Mouse (Mus musculus) cerebellum, adult 18-20 months (tissue): ENCODE data around the gene Rpl37a.

Source experiments
- DNase-seq, 2 experiments: peaks; one replicate each; pipeline ENCODE4 v3.0.0; 2021

Gene Rpl37a

DNA sequence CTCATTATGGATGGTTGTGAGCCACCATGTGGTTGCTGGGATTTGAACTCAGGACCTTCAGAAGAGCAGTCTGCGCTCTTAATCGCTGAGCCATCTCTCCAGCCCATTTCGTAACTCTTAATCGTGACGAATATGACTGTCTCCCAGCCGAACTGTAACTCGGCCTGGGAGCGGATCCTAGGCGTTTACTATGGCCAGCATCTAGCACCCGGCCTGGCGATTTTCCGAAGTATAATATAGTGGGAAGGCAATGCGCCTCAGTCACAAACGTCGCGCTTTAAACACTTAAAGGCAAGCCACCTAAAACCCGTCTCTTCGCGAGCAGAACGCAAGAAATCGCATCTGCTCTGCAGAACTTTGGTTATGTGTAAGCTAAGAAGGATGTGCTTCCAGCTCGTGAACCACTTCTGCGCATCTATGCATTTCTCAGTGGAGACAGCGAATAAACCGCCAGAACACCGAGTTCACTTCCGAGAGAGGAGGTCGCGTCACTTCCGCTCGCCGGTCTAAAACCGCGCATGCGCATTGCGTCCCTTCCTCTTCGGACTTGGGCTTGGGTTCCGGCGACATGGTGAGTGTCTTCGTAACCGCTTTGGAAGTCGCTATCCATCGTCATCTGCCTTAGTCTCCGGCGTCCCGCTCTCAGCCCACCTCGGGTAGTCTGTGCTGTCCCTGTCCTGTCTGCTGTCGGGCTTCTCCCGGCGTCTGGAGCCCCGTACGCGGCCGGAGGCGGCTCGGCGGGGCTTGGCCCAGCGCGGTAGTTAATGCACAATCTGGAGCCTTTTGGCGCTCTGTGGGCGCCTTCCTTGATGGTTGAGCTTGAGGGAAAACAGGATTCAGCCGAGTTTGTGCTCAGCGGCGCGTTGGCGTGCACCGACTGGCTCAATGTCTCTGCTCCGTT is at the start of gene Rpl37a:
Rpl37a (plus strand) TSS at position 538 of the 901 bp plus-strand sequence.
- DNase-seq, result peak; percentile 96

DNA sequence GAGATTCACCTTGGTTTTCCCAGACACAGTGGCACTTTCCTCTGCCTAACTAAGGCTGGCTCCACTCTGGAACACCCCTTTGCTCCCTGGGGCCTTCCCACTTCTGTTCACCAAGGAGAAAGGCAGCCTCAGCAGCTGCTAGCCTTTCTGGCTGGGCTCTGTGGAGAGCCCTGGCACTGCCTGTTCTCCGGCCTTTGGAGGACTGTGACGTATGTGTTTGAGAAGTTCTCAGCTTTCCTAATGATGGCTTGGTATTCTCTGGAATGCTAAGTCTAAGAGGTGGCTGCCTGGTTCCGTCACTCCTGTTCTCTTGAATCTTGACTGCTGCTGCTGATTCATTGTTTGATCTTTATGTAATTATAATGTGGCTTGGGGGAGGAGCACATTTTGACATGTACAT is 38.0 kb upstream of the Rpl37a start:
- no peak for DNase-seq

DNA sequence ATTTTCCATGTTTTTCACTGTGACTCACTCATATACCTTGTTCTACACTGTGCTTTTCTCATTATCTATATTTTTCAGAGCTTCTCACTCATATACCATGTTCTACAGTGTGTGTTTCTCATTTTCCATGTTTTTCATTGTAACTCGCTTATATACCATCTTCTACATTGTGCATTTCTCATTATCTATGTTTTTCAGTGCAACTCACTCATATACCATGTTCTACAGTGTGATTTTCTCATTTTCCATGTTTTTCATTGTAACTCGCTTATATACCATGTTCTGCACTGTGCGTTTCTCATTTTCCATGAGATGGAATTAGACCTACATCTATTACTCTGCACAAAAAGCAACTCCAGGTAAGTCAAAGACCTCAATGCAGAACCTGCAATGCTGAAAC is 14.8 kb upstream of the Rpl37a start:
- no peak for DNase-seq

DNA sequence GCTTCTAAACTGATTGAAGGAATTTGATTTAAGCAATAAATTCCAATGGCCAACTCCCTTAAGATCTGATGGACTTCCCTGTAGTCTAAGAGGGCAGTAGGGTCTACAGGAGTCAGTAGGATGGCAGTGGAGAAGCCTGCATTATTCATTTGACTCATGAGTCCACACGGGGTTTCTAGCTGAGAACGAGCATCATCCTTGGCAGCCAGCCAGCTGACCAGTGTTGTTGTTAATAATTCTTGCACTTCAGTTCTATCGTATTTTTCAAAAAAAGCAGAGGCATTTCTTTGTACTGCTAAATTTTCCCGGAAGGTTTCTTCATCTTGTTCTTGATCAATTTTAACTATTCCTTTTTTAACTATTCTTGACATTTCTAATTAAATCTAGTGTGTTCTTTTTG is 12.4 kb upstream of the Rpl37a start:
- DNase-seq, result no peak

DNA sequence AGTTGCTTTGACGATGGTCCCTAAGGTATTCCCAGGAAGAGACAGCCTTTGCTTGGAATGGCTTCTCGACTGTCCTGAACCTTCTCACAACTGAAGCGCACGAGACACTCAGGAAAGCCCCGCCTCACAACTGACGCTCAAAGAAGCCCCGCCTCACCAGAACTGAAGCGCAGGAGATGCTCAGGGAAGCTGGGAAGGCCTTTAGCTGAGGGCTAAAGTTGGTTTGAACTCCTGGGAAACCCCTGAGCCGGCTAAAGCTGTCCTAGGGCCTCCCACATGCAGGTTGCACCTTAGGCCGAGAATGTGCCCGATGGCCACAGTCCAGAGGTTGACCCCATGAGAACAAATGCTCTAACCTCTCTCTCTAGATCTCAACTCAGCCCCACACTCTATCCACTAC is 10.6 kb upstream of the Rpl37a start, which contains the start of gene Ankar:
Ankar (minus strand) TSS at position 101 of the 400 bp plus-strand sequence.
- DNase-seq, result no peak

DNA sequence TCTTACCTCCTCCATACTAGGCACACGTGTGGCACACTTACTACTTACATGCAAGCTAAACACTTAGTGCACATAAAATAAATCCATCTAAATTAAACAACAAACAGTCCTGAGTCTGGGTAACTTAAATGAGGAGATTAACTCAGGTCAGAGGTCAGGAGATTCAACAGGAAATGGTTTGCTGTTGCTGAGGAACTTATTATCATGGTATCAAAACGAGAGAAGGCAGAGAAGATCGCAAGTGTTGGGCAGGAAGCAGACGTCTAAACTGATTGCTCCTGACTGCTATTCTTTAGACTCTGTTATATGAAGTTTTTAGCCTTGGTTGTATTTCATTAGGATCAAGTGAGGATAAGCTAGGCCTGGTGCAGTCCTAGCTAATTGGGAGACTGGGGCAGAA is 3.6 kb upstream of the Rpl37a start:
- no peak for DNase-seq

DNA sequence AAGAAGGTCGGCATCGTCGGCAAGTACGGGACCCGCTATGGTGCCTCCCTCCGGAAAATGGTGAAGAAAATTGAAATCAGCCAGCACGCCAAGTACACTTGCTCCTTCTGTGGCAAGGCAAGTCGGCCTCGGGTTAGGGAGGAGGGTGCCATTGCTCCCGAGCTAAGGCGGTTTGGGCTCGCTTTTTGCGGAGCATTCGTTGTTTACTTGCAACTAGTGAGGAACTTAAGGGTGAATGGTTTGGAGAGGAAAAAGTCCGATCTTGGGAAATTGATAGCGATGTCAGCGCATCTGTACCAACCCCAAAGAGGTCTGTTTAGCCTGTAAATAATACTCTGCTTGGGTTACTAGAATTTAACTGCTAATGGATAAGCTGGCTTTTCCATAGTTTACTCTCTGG is 594 bp downstream of the Rpl37a start:
- no peak for DNase-seq

DNA sequence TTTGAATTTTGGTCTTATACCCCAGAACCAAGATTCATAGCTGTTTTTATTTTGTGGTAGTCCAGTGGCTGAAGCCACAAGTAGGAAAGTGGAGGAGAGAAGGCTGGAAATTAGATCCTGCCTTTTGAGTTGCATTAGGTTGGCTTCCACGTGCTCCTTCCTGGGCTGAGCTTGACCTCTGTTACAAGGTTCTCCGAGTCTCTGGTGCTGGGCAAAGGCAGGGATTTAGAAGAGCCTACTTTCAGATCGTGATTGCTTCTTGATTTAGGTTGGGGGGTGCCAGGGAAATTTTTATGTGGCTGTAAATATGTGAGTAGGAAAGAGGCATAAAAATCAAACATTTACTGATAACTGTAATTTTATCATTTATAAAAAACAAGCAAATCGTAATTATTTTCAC is 3.5 kb downstream of the Rpl37a start:
- DNase-seq, result no peak

DNA sequence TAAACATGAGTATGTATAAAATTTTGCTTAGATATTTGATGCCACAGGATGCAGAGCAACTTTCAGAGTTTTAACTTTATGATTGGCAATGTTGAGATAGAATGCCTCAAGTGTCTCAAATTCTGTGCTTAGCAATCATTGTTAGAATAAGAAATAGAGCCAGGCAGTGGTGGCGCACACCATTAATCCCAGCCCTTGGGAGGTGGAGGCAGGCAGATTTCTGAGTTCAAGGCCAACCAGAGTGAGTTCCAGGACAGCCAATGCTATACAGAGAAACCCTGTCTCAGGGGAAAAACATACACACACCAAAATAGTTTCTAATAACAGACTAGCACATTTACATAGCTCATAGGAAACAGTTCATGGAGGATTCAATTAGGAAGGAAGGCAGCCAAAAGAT is 4.0 kb downstream of the Rpl37a start:
- DNase-seq, result no peak

DNA sequence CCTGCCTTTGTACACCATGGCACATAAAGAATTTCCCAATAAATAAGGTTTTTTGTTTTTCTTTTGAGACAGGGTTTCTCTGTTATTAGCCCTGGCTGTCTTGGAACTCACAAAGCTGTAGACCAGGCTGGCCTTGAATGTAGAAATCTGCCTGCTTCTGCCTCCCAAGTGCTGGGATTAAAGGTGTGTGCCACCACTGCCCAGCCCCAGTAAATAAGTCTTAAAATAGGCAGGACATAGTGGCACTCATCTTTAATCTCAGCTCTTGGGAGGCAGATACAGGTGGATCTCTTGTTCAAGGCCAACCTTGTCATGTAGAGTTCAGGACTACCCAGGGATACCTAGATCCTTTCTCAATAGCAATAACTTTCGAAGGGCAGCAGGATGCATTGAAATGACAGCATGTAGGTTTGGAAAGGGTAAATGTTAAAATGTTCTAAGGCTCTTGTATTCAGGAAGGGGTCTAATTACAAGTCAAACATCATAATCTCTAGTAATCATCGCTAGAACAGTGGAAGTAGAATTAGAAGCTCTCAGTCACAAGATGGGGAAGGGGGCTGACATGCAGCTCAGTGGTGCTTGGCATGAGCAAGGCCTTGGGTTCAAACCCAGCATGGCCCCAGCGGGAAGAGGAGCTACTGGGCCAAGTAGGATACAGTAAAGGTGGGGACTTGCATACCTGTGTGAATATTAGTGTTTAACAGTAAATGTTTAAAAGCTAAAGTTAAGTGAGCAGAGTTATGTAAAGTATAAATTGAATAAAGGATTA is 4.7 kb downstream of the Rpl37a start:
- no peak for DNase-seq

DNA sequence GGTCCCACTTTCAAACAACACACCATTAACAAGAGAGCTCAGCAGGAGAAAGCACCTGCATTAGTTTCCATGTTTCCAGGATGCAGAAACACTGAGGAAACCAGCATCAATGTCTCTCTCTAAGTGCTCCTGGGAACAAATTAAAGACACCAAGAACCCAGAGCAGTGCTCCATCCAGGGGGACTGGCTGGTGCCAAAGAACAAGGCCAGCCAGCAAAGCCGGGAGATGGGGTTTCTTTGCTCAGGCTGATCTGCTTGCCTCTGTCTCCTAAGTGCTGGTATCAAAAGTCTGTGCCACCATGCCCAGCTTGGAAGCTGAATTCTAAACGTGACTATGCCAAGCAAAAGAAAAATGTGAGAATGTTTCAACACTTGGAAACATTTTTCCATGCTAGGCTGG is 5.3 kb downstream of the Rpl37a start:
- no peak for DNase-seq

DNA sequence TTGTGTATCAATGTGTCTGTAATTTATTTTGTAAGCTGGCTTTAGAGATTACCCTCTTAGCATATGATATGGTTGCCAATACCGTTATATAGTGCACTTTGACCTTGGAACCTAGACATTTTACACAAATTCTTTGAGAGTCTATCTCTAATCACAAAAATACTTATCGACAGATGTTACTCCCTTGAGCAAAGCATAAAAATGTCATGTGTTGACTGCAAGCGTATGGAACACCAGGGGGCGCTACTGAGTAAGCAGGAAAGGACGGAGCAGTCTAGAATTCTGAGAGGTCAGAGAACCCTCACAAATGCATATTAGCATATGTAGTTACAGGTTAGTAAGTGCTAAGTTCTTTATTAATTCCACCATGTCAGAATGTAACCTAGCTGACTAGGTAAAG is 5.8 kb downstream of the Rpl37a start:
- DNase-seq, result peak; percentile 76 to 81

DNA sequence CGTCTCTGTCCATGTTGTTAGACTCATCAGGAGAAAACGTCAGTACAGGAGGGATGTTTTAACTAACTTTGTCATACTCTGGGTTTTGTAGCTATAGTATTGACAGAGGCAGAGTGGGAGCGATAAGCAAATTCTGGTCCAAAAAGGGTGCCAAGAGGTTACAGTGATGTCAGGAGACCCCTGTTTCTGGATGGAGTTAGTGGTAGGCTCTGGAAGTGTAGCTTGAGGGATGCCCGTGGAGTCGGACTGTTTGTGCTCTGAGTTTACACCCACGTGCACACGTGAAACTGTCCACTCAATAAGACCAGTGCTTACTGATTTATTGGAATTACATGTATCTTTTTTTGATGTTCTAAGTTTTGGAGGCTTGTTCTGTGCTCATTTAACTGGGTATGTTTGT is 6.5 kb downstream of the Rpl37a start:
- no peak for DNase-seq

DNA sequence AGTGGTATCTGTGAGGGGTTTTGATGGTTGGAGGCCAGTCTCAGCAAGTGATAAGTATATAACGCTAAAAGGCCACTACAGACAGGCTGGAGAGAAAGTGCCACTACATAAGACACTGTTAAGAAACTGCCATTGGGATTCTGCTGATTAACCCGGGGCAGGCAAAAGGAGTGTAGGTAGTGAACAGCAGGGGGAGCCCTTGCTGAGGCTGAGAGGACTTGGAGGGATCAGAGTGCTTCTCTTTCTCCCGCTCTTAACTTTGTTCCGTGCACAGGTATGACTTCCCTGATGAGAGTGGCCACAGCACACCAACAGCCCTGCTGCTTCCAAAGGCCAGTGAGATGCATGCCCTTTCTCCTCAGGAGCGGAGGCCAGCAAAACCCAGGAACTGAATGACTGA is 7.8 kb downstream of the Rpl37a start:
- DNase-seq, result peak; percentile 68 to 70

DNA sequence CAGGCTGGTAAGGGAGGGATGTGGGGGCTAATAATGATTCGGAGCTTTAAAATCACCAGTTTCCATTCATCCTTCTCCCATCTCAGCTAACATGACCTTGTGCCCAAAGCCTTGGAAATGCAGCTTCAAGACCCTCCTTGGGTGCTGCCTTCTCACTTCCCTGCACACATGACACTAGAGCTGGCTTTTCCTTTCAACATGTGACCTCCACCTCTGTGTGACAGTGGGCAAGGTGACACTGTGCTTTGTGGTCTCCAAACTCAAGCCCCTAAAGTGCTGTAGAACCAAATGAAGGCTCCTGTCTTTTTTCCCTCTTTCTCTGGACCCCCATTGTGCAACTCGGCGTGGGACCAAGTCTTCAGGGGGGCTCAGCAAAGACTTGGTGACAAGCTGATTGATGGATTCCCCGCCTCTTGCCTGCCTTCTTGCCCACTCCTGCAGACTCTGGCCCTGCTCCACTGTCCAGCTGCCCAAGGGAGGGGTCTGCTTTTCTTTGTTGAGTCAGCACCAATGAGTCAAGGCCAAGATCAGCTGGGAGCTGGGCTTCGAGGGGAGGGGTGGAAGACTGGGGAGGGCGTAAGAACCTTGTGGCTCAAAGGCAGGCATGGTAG is 9.1 kb downstream of the Rpl37a start:
- DNase-seq, result no peak

DNA sequence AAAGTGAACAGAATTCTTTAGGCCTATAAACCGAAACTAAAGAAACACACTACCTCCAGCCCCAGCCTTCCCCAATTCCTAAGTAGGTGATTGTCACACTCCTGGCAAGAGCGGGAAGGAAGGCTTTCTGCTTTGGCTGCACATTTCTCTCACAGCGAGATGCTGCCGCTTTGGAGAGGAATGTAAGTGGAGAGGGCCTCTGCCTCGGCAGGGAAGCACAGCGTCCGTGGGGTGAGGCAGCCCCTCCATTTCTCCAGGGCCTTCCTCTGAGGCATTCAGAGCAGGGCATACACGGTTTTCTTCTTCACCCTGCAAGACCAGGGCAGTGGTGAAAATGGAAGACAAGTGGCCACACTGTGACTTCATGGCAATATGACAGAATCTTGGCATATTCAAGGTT is 11.6 kb downstream of the Rpl37a start:
- DNase-seq, result peak in 1 of 2 experiments; percentile 19

DNA sequence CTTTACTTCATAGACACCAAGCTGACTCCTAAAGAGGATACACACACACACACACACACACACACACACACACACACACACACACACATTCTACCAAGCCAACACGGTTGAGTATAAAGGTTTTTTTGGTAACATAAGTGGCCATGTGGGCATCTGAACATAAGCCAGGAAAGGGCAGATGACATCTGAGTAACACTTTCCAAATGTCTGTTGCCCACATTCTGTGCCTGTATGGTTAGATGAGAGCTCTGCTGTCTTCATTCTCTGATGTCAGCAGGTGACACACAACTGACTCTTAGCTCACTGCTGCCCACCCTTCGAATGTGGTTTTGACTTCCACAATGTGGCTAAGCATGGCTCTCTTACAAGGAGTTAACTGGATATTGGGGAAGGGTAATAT is 13.3 kb downstream of the Rpl37a start:
- peak; percentile 49 to 64 for DNase-seq

DNA sequence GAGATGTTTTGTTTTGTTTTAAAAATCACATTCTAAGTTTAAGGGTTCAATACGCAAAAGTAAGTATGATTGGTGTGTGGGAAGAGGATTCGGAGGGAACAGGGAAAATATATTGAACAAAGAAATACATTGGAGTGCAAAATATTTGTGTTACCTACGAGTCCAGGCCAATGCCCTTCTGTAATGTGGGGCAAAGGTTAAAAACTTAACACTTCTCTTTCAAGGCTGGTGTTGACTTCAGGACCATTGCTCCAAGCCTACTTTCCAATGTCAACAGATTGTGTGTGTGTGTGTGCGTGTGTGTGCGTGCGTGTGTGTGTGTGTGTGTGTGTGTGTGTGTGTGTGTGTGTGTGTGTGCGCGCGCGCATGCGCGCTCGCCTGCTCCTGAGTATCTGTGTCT is 14.9 kb downstream of the Rpl37a start:
- no peak for DNase-seq

DNA sequence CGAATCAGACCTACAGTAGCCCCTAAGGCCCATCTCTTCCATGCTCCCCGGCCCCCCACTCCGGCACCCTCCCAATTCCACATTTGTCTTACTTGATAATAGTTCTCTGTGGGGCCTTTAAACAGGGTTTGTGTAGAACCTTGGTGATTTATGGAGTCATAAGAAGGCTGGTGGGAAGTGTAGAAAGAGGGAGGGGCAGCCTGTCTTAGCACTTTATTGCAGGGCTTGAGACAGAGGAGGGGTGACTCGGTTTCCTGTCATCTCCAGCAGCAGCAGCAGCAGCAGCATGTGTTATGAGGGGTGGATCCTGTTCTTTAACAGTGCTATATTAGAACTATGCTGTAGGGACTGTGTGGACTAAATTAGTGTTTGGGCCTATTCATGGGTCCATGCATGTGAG is 17.7 kb downstream of the Rpl37a start:
- no peak for DNase-seq

DNA sequence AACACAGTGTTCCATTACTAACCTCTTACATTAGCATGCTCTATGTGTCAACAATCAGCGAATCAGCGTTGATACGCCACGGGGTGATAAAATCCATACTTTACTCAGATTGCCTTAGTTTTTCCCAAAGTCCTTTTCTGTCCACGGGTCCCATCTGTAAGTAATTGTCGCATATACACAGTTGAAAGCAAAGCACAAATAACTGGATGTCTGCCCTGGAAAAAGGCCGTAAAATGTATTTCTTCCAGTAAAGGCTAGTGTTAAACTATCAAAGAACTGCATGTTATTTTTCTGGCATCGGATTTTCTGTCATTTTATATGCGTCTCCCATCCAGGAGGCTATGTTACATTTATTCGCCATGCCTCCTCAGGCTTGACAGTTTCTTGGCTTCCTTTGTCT is 19.0 kb downstream of the Rpl37a start:
- DNase-seq, result no peak

DNA sequence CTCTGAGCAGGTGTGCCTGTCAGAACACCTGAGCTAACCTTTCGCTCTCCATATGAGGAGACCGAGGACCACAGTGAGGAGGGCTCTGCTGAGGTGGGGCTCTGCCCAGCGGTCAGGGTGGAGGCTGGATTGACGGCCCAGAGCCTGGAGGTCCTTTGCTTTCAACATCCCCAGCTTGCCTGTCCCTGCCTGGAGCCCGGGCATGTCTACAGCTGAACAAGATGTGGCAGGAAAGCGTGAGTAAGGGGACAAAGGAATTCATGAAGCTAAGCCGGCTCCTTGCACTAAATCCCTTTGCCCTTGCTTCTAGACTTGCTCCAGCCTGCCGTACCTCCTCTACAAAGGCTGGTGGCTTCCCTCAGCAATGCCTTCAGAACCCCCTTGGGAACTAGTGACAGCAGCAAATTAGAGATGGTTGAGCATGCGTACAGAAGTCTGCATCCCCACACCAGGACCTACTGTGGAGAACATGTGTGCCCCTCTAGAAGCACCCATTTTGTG is 22.2 kb downstream of the Rpl37a start:
- no peak for DNase-seq

DNA sequence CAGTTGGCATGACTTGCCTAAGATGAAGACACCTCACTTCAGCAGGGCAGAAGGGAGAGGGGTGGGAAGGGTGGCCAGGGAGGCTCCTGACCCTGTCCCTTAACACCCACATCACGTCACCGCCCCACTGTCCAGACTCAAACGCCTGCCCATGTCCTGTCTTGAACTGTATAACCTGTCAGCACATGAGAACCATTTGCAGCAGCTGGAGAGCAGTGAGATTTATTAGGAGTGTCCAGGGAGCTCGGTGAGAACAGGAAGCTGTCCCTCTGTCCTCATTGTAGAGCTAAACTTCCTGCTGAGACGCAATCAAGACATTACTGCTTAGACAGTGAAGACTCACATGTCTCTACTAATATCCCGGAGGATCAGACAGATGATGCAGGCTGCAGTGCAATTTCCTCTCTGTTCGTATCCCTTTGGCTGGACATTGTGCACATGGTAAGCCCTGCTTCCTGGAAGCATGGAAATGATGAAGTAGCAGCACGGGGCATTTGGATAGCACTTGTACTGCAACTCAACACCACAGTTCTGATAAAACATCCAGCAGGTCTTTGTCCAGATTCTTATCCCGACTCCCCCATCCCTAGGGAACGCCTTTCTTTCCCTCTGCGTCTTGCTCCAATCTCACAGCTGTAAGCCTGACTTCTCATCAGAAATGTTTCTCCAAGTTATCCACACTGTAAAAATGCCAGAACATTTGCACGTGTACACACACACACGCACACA is 25.5 kb downstream of the Rpl37a start:
- no peak for DNase-seq
